Mouse (Mus musculus) kidney, postnatal 36 days (tissue): Measurements from ENCODE around the gene Gm30083.
A peak's percentile ranks its signal among the peaks of the same experiment; 100 is the strongest.

Source experiments
- DNase-seq, 2 experiments: peaks; one replicate each; pipeline ENCODE4 v3.0.0; 2021 to 2022; ENCODE audit warnings: mixed read lengths in 2 of 2

Gm30083 gene

DNA sequence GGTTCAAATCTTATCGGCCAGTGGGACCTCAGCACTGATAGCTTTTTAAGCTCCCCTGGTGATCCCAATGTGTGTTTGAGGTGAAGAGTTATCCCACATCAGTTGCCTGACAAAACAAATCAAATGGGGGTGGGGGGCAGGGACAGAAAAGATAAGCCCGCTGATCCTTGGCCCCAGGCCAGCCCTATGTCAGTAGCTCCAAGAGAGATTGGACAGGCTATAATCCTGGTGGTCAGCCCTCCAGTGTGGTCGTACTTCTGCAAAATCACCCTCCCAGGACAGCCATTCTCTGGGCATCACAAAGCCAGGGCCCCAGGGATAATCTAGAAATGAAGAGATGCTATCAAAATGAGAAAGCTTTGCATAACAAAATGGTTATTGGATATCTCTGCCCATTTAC is 56.1 kb downstream of the Gm30083 start:
- DNase-seq, result no peak

DNA sequence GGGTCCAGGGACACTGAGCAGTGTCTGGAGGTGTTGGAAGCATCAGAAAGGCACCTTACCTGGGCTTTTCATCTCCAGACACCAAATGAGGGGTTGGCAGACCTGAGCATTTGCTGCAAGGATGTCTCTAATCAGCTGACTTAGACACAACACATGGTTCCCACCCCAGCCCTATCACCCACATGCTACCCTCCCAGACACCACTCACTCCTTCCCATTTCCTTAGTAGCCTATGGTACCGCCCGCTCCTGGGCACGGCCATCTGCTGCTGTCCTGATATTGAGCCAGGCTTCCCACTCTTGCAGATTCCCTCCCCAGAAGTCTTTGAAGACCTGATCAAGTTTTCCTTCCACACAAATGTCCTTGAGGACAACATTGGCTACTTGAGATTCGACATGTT is 56.8 kb downstream of the Gm30083 start:
- DNase-seq, result no peak

DNA sequence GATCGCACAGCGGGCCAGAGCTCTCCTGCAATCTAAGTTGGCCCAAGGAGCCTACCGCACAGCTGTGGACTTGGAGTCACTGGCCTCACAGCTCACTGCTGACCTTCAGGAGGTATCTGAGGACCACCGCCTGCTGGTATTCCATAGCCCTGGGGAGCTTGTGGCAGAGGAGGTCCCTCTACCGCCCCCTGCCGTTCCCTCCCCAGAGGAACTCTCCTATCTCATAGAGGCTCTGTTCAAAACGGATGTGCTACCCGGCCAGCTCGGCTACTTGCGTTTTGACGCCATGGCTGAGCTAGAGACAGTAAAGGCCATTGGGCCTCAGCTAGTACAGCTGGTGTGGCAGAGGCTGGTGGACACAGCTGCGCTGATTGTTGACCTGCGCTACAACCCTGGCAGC is 58.9 kb downstream of the Gm30083 start:
- no peak for DNase-seq

DNA sequence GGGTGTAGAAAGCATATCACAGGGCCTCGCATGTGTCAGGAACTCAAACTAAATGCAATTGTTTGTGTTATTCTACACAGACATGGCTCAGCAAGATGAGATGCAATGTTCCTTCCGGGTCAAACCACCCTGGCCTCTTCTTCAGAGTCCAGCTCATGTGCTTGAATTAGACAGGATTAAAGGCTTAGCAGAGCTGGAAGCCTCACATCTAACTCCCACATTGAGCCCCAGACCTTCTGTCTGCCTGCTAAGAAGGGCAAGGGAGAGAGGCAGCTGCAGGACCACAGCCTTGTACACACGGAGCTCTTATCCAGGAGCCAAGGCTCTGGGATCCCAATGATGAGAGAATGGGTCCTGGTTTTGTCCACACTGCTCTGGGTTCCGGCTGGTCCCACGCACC is 61.2 kb downstream of the Gm30083 start, which contains the start of gene Rbp3:
Rbp3 (plus strand) TSS at position 243 of the 400 bp plus-strand sequence.
- no peak for DNase-seq

DNA sequence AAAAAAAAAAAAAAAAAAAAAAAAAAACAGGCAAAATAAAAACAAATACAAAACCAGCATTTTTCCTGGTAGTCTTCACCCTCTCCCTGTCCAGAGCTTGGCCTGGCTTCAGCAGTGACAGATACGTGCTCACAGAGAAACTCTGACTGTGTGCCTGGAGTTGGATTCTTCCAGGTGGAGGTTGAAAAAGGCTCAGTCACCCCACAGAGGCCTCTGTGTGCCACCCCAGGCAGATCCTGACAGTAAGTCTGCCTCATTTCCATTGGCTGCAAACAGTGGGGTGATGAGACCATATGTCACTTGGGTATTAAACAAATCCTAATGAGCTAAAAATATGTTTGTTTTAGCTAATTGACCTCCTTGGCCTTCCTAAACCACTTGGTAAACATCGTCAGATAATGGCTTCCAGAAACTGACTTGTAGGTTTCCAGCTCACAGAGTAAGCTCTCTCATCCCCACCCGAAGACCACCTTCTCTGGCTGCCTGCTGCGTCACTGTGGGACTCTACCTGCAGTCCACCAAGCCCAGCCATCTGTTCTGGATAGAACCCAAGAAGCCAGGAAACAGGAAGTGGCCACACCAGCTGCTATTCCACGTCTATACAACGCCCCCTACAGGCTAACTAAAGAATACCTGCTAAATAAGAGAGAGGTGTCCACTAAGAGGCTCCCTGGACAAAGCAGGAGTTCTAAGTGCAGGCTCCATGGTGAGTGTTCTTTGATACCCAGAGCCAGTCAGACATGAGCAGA is 62.6 kb downstream of the Gm30083 start:
- DNase-seq, result no peak

DNA sequence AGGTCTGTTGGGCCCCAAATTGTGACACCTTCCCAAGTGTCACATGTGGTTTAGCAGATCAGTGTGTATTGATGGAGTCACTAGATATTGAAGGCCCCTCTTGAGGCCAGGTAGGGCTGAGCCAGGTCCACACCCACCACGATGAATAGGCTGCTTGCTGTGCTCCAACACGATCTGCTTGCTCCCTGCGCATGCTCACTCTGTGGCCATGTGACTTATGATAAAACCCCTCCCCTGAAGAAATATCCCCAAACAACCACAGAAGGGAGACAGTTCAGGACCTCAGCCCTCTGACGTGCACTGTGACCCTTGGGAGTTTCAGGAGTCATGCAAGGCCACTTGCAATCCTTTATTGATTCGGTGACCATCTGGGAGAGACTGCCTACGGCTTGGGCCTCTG is 68.9 kb downstream of the Gm30083 start:
- no peak for DNase-seq

DNA sequence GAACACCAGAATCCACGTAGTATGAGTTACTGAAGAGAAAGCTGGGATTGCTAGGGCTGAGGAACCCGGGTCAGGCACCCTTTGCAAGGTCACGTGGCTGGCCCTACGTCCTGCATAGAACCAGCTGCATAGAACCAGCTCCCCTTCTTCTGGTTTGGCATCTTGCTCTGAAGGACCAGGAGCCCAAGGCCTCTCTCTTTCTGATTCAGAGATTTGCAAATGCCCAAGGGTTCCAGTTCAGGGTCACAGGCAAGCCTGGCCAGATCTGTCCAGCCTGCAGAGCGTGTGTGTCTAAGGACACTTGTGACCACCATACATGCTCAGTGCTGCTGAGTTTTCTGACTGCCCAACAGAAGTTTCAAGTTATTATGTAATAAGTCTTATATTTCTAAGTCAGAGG is 72.8 kb downstream of the Gm30083 start:
- DNase-seq, result no peak

DNA sequence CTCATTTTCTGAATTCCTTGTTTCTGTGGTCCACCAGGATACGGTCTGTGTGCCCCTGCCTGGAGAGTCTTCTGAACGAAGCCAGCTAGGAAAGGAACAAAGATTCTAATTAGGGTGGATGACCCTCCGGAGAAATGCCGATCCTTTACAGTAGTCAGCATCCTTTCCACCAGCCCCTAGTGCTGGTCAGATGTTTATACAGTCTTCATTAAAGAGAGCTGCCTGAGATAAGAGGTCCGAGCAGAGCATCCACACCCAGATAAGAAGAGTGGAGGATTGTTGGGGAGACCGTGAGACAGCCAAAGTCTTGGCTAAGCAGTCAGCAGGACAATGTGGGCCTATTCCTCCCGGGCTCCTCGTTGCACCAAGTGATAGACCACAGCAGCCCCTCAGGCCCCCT is 74.2 kb downstream of the Gm30083 start, which contains the start of gene Gdf2:
Gdf2 (plus strand) TSS at position 301 of the 400 bp plus-strand sequence.
- no peak for DNase-seq

DNA sequence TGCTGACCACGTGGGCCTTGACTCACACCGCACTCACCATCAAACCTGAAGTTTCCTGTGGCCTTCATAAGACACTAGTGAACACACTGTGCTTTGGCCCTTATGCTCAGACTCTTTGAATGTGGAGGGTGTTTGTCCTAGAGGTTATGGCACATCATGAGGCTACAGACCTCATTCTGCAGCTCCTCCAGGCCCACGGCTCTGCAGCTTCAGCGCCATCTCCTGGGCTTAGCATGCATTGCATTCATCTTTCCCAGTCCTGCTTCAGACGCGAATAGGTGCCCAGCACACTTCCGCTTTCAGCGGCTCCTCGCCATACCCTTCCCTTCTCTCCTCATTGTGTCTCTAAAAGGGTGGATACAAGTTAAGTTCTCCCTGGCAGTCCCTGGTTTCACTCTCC is 75.9 kb downstream of the Gm30083 start:
- peak; percentile 44 to 81 for DNase-seq
